8 mouse cellular contexts compared by ENCODE assay signal in the genomic region with DNA sequence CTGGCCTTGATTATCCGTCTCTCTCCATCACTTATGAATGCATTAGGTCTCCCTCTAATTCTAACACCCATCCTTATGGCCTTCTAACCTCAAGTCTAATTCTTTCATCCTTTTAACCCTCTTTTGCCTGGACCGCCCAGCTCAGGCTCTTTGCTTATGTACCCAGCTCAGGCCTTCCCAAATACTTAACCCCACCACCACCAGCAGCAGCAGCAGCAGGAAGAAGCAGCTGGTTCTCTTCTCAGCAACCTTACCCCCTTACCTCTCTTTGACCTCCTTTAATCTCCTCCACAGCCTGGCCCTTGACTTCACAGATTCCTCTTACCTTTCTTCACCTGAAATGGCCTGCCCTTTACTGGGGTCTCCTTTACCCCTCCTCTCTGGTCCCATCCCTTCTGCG.
A peak's percentile ranks its signal among the peaks of the same experiment; 100 is the strongest.
DNase-seq lines count a peak whose midpoint lies in the region; ATAC-seq and TF ChIP-seq lines count a peak whose summit lies in the region.

No protein-coding gene starts in this region.

- no peak for TF ChIP-seq EP300 in lung, postnatal 0 days (IDR thresholded peaks at IDR 0.05)

- H3K9me3 ChIP-seq in lung, postnatal 0 days (ENCODE audit: low read length) = no peaks in the 10 kb centered on the region
- H3K9me3 ChIP-seq in embryonic facial prominence, embryonic 11.5 days (replicated peaks; ENCODE audit: control insufficient read depth, low read length) = no peaks in the 10 kb centered on the region
- H3K9me3 ChIP-seq in intestine, embryonic 16.5 days (ENCODE audit: control insufficient read depth, low read length) = no peaks in the 10 kb centered on the region

- peak overlapping the region; percentile 29; the same call in 1 of the 2 replicates for H3K4me3 ChIP-seq in lung, postnatal 0 days (ENCODE audit: low read depth, low read length)
- peak overlapping the region; percentile 29 for H3K4me3 ChIP-seq in embryonic facial prominence, embryonic 11.5 days (ENCODE audit: low read depth, low read length)
- H3K4me3 ChIP-seq in intestine, embryonic 16.5 days (ENCODE audit: low read length) = peak overlapping the region; percentile 43
- H3K4me3 ChIP-seq in olfactory bulb, adult 2 months (ENCODE audit: insufficient read depth, low read depth, low read length) = peak overlapping the region; percentile 85

- H3K9ac ChIP-seq in lung, postnatal 0 days (replicated peaks; ENCODE audit: low read depth) = no peak overlapping the region
- no peak overlapping the region for H3K9ac ChIP-seq in embryonic facial prominence, embryonic 11.5 days (replicated peaks; ENCODE audit: low read length)
- peak overlapping the region; percentile 44 for H3K9ac ChIP-seq in intestine, embryonic 16.5 days (ENCODE audit: low read depth, low read length)

- no peak for ATAC-seq in lung, postnatal 0 days
- no peak for ATAC-seq in embryonic facial prominence, embryonic 11.5 days (replicated peaks; ENCODE audit: insufficient number of reproducible peaks, low FRiP score, low TSS enrichment, low read depth)
- ATAC-seq in intestine, embryonic 16.5 days = no peak

- no peak for TF ChIP-seq CTCF in lung, postnatal 0 days (IDR thresholded peaks at IDR 0.05)
- no peak for TF ChIP-seq CTCF in olfactory bulb, adult 2 months (IDR thresholded peaks at IDR 0.05; ENCODE audit: insufficient read depth, low read depth, low read length)

- WGBS in lung, postnatal 0 days = 45% methylated on average over 3 of the region's 3 CpGs
- whole genome bisulfite sequencing in embryonic facial prominence, embryonic 11.5 days = 10% methylated on average over 3 of the region's 3 CpGs
- WGBS in intestine, embryonic 16.5 days = 48% methylated on average over 3 of the region's 3 CpGs
- 33% methylated on average over 3 of the region's 3 CpGs for WGBS in olfactory bulb, adult 2 months

- H3K27ac ChIP-seq in lung, postnatal 0 days (ENCODE audit: low read length) = no peak overlapping the region
- no peak overlapping the region for H3K27ac ChIP-seq in embryonic facial prominence, embryonic 11.5 days (replicated peaks; ENCODE audit: low read depth, low read length)
- H3K27ac ChIP-seq in intestine, embryonic 16.5 days (ENCODE audit: low read length) = no peak overlapping the region
- peak overlapping the region; percentile 99 for H3K27ac ChIP-seq in olfactory bulb, adult 2 months (ENCODE audit: insufficient read depth, low read depth, low read length)

- TF ChIP-seq POLR2A in olfactory bulb, adult 2 months (IDR thresholded peaks at IDR 0.05; ENCODE audit: insufficient read depth, low read depth, low read length) = no peak

- H3K4me2 ChIP-seq in lung, postnatal 0 days (replicated peaks; ENCODE audit: low read depth, low read length) = peak overlapping the region; percentile 57
- H3K4me2 ChIP-seq in embryonic facial prominence, embryonic 11.5 days (ENCODE audit: low read depth, low read length) = peak overlapping the region; percentile 48
- H3K4me2 ChIP-seq in intestine, embryonic 16.5 days (ENCODE audit: low read depth, low read length) = peak overlapping the region; percentile 69

- no peaks in the 10 kb centered on the region for H3K36me3 ChIP-seq in lung, postnatal 0 days (ENCODE audit: insufficient read depth, low read length)
- no peaks in the 10 kb centered on the region for H3K36me3 ChIP-seq in embryonic facial prominence, embryonic 11.5 days (replicated peaks; ENCODE audit: control insufficient read depth, insufficient read depth, low read depth, low read length)
- H3K36me3 ChIP-seq in intestine, embryonic 16.5 days (ENCODE audit: control insufficient read depth, insufficient read depth, low read length) = no peaks in the 10 kb centered on the region

- peaks cover 8% of the 10 kb centered on the region for H3K4me1 ChIP-seq in lung, postnatal 0 days (ENCODE audit: insufficient read depth, low read depth, low read length)
- peaks cover 15% of the 10 kb centered on the region for H3K4me1 ChIP-seq in embryonic facial prominence, embryonic 11.5 days (ENCODE audit: control insufficient read depth, insufficient read depth, low read length)
- H3K4me1 ChIP-seq in intestine, embryonic 16.5 days (ENCODE audit: control insufficient read depth, insufficient read depth, low read length) = peaks cover 13% of the 10 kb centered on the region
- 0 out of 2 replicates have a peak, but pooled peaks cover 8% of the 10 kb centered on the region for H3K4me1 ChIP-seq in olfactory bulb, adult 2 months (ENCODE audit: control insufficient read depth, insufficient read depth, low read length)

- DNase-seq in lung, postnatal 0 days (ENCODE audit: low spot score) = no peak
- no peak for DNase-seq in lung, postnatal 36 days
- no peak for DNase-seq in embryonic facial prominence, embryonic 11.5 days (ENCODE audit: low spot score)
- no peak for DNase-seq in layer of hippocampus, postnatal 10 days (ENCODE audit: low spot score in 2 of 2)
- DNase-seq in thymus, postnatal 14 days = no peak
- DNase-seq in retina, embryonic 14.5 days (ENCODE audit: low spot score) = no peak

- peaks cover 34% of the 10 kb centered on the region for H3K27me3 ChIP-seq in lung, postnatal 0 days (replicated peaks; ENCODE audit: insufficient read depth, low read length)
- peaks cover 48% of the 10 kb centered on the region for H3K27me3 ChIP-seq in embryonic facial prominence, embryonic 11.5 days (ENCODE audit: control insufficient read depth, insufficient read depth, low read length)
- H3K27me3 ChIP-seq in intestine, embryonic 16.5 days (replicated peaks; ENCODE audit: control insufficient read depth, insufficient read depth, low read length) = peaks cover 44% of the 10 kb centered on the region

Comparison
In these comparisons a context has a peak if more than half of its experiments do, and no peak if none do; other contexts are left out.
1. H3K4me3 ChIP-seq: peak in every context shown above with its lines; median percentile 85 in olfactory bulb, adult 2 months; 43 in intestine, embryonic 16.5 days; 29 in lung, postnatal 0 days; 29 in embryonic facial prominence, embryonic 11.5 days.